Mouse (Mus musculus): ENCODE results near the gene Lpar3.

Gene Lpar3

DNA sequence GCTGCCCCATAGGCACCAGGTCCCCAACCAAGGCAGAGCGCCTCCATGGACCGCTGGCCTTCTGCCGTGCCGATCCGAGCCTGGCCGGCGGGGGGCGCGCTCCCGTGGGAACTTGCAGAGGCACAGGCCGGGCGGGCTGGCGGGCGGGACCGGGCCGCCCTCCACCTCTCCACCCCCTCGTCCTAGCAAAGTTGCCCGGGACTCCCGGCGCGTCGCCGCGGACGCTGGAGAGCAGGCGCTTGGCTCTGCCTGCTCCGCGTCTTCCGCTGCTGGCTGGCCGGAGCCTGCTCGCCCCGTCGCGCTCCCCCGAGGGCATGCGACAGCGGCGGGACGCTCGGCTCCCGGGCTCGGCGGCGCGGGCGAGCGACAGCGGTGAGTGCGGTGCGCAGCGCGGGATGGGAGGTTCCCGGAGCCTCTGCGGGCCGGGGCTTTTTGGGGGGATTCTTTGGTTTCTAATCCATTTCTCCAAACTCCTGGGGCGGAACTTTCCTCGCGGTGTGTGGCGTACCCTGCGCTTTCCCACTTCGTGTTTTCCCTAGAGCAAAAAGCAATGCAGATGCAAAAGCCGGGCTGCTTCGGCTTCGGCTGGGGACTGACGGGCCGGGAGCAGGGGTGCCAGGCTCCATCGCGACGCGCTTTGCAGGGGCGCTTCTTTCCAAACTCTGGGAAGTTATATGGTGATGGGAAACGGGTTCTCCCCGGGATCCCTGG, at the start of gene Lpar3:
Lpar3 (plus strand) TSS at position 188 of the 711 bp plus-strand sequence.
- peak; percentile 75 for DNase-seq (ENCODE audit: low read depth, low spot score)

DNA sequence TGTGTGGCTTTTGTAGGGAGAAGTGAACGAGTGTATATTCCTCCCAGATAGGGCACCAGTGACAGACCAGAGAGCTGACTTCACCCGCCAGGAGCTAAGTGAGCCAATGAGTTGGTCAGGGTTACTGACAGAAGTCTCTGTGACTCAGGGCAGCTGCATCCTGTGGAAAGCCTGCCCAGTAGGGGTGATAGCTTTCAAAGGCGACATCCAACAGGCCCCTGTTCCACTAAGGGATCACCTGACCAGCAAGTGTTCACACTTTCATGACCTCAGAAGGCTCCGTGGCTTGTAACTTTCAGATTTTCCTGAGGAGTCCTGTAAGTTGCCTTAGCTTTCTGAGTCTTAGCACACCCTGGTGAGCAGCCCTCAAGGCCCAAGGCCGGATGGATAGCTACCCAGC, 47.7 kb upstream of the Lpar3 start:
- no peak for DNase-seq (ENCODE audit: low read depth, low spot score)

DNA sequence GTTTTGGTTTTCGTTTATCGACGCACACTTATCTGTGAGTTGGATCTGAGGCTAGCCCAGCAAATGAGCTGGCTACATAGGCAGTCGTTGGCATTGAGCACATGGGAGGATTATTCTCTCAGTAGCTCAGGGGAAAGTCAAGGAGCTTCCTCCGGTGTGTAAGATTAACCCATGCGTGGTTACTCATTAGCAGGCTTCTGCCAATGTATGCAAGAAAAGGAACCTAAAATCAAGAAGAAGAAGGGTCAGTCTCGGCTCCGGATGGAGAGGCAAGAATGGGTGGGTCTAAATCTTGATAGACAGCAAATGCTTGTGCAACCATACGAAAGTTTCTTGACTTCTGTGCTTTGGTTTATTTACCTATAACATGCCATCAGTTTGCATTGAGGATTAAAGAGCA, 46.5 kb upstream of the Lpar3 start:
- no peak for DNase-seq (ENCODE audit: low read depth, low spot score)

DNA sequence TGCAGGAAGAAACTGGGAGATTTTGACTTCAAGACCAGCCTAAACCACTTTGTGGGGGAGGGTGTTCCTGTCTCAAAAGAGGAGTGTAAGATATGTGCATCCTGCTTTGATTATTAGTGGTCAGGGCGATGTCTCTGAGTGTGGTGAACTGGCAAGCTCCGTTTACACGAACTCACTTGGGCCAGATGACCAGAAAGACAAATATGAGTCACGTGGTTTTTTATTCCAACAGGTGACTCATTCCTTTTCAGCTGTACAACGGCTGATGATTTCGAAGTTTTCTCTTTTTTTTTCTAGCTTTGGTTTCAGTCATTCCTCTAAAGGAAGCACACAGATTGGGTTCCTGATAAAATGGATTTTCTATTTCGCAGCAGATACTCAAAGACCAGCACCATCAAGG, 43.5 kb upstream of the Lpar3 start:
- DNase-seq (ENCODE audit: low read depth, low spot score), result no peak

DNA sequence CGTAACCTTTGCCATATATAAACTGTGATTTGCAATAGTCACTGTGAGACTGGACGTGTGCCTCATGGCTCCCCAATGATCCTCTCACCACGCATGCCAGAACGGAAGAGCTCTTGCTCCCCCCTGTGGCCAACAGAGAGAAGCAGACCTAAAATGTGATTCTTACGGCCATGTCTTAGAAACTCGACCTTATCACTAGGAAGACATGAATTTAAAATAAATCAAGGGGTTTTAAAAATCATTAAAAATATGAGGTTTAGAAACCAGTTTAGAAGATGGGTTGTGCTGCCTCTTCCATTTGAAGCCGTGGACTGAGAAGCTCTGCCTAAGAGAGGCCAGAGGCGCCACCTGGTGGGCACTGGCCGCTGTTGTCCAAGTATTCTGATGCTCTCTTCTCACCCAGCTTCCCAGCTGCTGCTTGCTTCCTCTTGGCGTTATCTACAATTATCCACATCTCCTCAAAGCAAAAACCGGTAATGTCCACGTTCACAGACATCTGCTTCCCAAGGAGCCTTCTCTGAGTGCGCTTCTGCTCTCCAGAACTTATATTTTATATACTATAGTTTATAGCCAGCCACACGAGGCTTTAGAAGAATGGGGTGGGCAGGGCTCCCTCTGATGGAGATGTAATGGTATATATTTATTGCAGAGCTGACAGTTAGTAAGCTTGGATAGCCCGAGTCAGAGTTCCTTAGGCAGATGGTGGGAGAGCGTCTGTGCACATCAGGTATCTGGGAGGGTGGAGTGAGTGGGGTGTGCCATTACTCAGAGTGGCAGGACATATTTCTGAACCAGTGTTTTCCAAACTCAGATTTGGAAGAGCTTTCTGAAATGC, 42.8 kb upstream of the Lpar3 start:
- peak; percentile 83 for DNase-seq (ENCODE audit: low read depth, low spot score)

DNA sequence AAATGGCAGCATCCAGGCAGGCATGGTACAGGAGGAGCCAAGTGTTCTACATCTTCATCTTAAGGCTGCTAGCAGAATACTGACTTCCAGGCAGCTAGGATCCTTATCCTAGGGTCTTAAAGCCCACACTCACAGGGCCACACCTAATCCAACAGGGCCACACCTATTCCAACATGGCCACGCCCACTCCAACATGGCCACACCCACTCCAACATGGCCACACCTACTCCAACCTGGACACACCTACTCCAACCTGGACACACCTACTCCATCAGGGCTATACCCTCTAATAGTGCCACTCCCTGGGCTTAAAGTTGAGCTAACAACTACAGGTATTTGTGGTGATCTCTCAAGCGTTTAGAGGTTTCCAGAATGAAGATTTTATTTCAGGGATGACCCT, 40.4 kb upstream of the Lpar3 start:
- DNase-seq (ENCODE audit: low read depth, low spot score), result no peak

DNA sequence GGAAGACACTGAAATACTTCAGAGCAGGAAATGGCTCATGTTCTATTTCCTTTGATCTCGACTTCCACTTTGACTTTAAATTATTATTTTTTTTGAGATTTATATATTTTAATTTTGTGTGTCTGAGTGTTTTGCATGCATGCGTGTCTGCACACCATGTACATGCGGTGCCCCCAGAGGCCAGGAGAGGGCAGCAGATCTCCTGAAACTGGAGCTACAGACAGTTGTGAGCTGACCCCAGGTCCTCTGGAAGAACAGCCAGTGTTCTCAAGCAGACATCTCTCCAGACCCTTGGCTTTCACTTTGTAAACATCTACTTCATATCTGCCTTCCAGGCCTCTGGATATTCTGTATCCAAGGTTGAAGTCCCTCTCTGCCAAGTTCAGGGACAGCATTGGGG, 39.8 kb upstream of the Lpar3 start:
- DNase-seq (ENCODE audit: low read depth, low spot score), result peak; percentile 59

DNA sequence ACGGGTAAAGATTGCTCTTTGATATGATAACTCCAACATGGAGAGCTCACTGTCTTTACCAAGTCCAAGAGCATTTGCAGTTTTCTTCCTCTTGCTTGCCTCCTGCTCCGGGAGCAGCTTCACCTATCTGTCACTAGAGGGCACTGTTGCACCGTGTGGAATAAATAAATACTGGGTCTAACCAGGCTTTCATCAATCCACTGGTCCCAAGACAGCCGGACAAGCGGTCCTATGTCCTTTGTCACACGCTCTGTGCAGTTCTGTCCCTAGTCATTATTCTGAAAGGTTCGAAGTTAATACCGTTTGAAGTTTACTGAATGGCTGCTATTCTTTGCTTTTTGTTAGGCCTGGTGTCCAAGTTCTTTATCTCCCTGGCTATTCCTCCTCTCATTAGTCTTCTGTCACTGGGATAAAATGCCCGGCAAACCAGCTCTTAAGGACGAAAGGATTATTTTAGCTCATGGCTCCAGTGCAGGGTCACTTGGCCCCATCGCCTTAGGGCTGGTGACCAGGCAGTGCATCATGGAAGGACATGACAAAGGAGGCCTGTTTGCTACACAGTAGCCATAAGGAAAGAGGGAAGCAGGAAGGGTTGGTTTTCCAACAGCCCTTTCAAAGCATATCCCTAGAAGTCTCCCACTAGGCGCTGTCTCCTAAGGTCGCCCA, 35.6 kb upstream of the Lpar3 start:
- peak; percentile 90 for DNase-seq (ENCODE audit: low read depth, low spot score)

DNA sequence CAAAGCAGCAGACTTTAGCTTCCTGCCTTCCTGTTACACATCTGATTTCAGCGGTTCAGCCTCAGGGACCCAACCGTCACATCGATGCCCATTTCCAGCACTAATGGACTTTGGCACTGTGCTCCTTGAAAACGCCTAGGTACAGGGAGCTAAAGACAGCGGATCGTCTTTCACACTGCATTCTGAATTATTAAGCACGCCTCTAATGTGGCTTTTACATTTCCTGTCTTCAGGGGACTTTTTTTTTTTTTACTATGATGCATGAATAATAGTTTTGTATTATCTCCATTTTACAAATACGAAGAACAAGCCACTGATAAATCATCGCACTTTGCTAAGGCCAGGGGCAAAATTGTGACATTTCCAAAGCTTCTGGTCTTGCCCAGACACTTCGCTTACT, 34.7 kb upstream of the Lpar3 start:
- no peak for DNase-seq (ENCODE audit: low read depth, low spot score)

DNA sequence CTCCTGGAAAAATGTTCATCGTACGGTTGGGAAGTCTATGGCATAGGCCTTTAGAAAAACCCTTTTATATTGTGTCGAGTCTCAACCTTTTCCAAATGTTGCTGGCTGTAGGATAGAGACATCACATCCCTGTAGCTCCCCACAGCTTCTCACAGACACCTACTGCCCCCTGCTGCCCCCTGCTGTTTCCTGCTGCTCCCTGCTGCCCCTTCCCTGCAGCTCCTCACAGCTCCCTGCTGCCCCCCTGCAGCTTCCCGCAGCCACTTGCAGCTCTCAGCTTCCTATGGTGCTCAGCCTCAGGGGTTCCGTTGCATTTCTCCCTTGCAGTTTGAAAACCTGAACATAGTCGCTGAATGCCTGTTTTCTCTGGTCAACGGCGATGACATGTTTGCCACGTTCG, 30.8 kb upstream of the Lpar3 start:
- no peak for DNase-seq (ENCODE audit: low read depth, low spot score)

DNA sequence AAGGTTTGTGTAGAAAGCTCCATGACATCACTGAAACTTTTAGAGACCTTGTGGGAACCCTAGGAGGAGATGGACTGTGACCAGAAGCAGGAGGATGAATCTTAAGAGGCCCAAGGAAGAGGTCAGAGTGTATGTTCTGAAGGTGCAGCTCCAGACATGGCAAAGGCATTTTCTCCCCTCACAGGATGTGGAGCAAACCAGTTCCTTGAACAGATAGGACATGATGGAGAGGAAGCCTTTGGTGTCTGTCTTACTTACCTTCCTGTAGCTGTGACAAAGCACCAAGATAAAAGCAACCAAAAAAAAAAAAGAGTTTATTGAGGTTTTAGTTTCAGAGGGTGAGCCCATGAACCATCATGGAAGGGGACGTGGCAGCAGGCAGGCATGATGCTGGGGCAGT, 28.3 kb upstream of the Lpar3 start:
- no peak for DNase-seq (ENCODE audit: low read depth, low spot score)

DNA sequence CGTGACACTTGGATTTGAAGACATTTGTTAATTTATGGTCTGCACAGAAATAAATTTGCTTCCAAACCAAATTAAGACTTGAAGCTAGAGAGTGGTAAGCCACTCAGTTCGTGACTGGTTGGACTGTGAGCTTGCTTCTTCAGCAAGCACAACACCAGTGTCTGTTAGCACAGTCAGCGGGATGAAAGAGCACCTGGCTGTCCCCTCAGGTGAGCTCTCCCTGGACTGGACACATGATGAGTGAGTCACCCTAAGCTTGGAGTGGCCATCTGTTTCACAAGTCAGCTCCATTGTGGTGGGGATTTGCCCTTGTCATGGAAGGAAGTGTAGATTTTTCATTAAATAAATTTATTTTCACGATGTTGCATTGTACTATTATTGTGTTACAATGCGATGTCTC, 25.6 kb upstream of the Lpar3 start:
- DNase-seq (ENCODE audit: low read depth, low spot score), result no peak

DNA sequence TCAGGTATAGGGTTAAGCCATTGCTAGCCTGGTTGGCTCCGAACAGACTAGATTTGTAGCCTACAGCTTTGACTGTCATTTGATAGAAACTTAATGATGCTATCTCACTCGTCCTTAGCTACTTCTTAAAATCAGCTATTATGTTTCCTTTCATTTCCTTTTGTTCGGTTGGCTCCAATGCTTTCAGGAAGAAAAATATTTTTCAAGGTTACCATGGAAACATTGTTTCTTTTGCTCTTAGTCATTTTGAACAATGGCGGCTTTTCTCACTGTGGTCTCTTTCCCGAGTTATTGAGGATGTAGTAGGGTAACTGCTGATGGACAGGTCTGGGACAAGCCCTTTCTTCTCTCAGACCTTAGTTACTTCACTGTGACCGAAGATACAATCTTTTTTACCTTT, 24.5 kb upstream of the Lpar3 start:
- DNase-seq (ENCODE audit: low read depth, low spot score), result no peak

DNA sequence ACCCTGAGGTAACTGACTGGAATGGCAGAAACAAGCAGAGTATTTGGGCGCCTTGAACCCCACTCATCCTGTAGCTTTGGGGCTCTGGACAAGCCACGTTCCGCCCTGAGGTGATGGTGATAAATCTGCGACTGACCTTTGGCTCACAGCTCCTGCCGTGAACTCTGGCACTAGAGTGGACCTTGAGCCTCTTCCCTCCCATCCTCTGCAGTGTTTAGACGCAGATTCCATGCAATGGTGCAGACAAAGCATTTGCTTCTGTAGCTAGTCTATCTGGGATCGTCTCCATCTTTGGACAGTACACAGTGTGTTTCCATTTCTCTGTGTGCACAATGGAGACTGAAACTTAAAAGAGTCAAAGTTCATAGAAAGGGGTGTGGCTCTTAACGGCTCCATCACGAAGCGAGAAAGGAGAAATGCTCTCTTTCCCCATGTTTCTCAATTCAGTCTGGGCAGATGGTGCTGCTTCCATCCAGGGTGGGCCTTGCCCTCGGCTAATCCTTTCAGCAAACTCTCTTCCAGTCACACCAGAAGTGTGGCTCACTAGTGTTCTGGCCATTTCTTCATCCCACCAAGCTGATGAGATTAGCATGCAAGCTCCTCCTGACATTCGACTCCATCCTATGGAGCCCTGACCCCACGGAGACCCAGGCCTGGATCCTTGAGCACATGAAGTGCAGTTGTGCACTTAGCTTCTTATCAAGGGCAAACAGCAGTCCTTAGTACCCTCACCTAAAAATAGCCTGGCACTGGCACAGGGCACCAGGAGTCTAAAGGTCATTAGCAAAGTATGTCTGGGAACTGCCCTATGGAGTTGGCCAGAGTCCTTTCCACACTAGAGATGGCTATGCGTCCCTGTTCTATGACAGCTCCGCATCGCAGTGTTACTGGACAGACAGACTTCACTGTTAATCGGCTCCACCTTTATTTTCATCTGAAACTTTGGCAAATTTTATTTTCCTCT, 23.7 kb upstream of the Lpar3 start:
- no peak for DNase-seq (ENCODE audit: low read depth, low spot score)

DNA sequence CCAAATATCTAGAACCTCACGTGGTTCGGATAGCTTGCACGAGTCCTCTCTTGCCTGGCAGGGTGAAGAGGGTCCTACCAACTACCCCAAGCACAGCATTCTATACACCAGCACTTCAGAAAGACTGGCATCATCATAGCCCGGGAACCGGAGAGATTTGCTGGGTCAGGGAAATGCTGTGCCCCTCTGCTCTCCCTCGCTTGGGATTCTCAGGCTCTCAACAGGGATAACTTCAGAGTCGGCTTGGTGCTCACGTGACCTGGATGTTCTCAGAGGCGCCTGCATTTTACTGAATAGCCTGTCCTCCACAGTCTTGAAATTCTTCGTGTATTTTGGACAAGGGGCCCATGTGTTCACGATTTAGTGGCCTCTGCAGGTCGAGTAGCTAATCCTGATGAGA, 23.0 kb upstream of the Lpar3 start:
- no peak for DNase-seq (ENCODE audit: low read depth, low spot score)

DNA sequence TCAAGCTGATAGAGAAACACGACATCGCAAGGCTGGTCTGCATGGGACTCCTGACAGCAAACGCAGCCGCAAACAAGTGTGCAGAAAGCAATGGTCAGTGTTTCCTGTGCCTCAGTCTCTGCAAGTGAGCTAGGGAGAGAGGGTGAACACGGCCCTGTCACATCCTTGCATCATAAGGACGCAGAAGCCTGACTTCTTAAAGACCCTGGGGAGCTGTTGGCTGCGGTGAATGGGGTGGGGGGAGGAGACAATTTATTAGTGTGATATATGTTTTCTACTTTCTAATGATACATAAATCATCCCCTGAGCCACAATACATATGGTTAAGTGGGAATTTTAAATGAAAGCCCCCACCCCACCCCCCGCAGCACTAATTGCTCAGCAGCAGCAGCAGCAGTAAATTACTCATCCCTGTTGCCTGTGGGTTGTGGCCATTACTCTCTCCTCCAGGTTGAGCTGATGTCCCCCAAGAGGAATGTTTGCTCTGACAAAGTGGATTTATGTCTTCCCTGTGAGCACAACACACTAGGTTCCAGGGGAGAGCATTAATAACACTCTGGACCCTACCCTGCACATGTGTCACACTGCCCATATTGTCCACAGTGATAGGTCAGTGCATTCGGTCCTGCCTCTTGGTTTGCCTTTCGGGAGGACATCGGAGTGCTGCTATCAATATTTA, 21.8 kb upstream of the Lpar3 start:
- DNase-seq (ENCODE audit: low read depth, low spot score), result peak; percentile 85

DNA sequence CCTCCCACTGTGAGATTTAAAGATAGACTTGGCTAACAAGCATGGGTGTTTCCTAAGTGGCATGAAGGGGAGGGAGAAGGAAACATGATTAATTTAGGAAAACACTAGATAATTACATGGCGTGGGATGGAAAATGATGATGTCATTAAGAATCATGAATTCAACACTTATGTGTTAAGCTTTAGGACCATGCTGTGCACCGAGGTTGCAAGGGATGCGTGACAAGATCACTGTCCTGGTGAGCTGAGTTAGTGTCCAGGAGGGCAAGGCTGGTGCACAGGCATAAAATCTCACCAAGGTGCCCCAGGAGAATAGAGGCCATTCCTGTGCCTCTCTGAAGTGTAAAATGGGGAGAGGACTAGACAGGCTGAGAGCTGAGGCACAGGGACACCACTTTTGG, 21.3 kb upstream of the Lpar3 start:
- no peak for DNase-seq (ENCODE audit: low read depth, low spot score)

DNA sequence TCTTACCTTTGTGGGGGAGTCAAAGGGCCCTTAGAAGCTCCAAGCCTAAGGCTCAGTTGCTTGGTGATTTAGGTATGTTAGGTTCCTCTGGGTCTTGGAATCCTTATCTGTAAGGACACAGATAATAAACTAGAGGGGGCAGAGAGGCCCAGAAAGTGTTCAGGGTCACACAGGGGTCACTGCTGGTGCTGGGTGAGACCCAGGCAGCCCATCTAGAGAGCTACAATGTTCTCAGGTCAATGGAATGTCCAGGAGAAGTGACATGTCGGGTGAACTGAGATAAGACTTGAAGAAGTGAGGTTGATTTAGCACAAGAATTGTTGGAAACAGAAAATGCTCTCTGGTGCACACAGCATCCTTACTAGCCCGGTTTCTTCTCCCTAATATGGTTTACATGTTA, 16.4 kb upstream of the Lpar3 start:
- no peak for DNase-seq (ENCODE audit: low read depth, low spot score)

DNA sequence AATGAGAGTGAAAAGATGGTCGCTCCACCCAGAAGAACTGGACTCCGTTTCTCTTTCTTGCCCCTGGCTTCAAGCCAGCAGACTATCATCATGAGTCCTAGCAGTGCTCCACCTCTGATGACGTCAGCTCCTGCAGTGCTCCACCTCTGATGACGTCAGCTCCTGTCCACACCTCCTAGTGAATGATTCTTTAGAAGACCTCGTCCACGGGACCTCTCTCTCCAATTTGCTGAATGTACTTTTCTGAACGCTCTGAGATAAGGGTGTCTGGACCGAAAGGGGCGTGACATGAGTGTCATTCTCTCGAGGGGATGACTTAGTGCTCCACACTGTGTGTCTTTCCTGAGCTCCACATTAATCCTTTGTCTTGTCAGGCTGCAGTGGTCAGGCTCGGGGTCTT, 15.5 kb upstream of the Lpar3 start:
- no peak for DNase-seq (ENCODE audit: low read depth, low spot score)

DNA sequence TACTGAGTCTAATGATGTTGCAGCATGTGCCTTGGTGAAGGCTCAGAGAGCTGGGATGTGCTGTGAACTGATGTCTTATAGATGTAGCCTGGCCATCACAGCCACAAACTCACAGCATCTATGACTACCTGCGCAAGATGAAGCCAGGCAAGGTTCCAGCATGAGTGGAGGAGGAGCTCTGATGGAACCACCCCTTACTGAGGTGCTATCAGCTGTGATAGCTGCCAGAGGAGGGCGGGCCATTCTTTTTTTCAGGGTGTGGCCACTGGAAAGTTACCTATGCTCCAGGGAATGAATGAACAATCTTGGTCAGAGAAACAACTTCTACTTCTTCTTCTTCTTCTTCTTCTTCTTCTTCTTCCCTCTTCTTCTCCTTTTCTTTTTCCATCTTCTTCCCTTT, 14.1 kb upstream of the Lpar3 start:
- DNase-seq (ENCODE audit: low read depth, low spot score), result no peak

DNA sequence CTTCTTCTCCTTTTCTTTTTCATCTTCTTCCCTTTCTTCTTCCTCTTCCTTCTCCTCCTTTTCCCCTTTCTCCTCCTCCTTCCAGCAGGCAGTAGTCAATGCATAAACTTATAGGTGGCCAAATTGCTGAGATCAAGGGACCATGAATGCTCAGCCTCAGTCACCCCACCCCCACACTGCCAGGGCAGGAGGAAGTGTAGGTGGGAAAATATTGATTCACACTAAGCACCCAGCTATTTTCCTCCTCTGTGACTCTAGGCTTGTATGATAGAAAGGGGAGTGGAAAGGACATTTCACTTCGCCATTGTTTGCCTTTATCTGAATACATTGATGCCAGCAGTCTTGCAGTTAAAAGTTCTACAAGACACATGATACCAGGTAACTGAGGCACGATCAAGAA, 13.3 kb upstream of the Lpar3 start:
- no peak for DNase-seq (ENCODE audit: low read depth, low spot score)

All from mesoderm, embryonic 11.5 days (tissue).